Mouse (Mus musculus): ENCODE measurements around the gene Ggt6.

GRCm38 (mm10) chr11:72407081-72407480 lies 28.2 kb upstream of the Ggt6 start:
- TF ChIP-seq CTCF (IDR thresholded peaks at IDR 0.05; ENCODE audit: low read depth, low read length) (no peak), POLR2A (IDR thresholded peaks at IDR 0.05; ENCODE audit: insufficient read depth, low read length) (no peak), EP300 (IDR thresholded peaks at IDR 0.05; ENCODE audit: insufficient read depth, low read depth, low read length) (no peak)
